Mouse (Mus musculus) lung, embryonic 14.5 days (tissue): ENCODE results near the gene Fbxo47. TPM values are rescaled to one million over a fixed set of nuclear protein-coding genes. Genes with fewer than 3 reads are reported as not detected.
A peak's percentile ranks its signal among the peaks of the same experiment; 100 is the strongest.

Experiments used
- ATAC-seq: fragments of 200-750 bp; cut with Nextera tagmentation; 2 replicates; pipeline ENCODE4 v1.8.0; 2017; ENCODE audit warnings: mild to moderate bottlenecking, moderate TSS enrichment, moderate library complexity; ENCODE audit not compliant: insufficient read depth
- DNase-seq: peaks from one replicate; pipeline ENCODE4 v3.0.0-alpha.2; 2015
- H3K27ac ChIP-seq: fragments of 300-500 bp; sonication (generic); 2 replicates; pipeline ENCODE4 v1.5.1; 2014; ENCODE audit warnings: low read depth, mild to moderate bottlenecking, moderate library complexity
- H3K27me3 ChIP-seq: fragments of 300-500 bp; sonication (generic); 2 replicates; pipeline ENCODE4 v1.6.1; 2014; ENCODE audit warnings: low read length, control low read depth; ENCODE audit not compliant: insufficient read depth
- H3K36me3 ChIP-seq: fragments of 300-500 bp; sonication (generic); 2 replicates; pipeline ENCODE4 v1.6.1; 2014; ENCODE audit warnings: control low read depth; ENCODE audit not compliant: insufficient read depth
- H3K4me1 ChIP-seq: fragments of 300-500 bp; sonication (generic); 2 replicates; pipeline ENCODE4 v1.6.1; 2014; ENCODE audit warnings: antibody characterized with exemption, control low read depth; ENCODE audit not compliant: insufficient read depth
- H3K4me2 ChIP-seq: fragments of 300-500 bp; sonication (generic); 2 replicates; pipeline ENCODE4 v1.6.1; 2014; ENCODE audit warnings: mild to moderate bottlenecking
- H3K4me3 ChIP-seq: fragments of 300-500 bp; sonication (generic); 2 replicates; pipeline ENCODE4 v1.5.1; 2014; ENCODE audit warnings: low read depth, low read length
- H3K9ac ChIP-seq: fragments of 300-500 bp; sonication (generic); 2 replicates; pipeline ENCODE4 v1.6.1; 2014
- H3K9me3 ChIP-seq: fragments of 300-500 bp; sonication (generic); 2 replicates; pipeline ENCODE4 v1.6.1; 2016; ENCODE audit warnings: low read depth, low read length, control low read depth
- CTCF ChIP-seq: IDR thresholded peaks from 2 replicates; pipeline ENCODE4 v1.5.1; 2016; ENCODE audit warnings: antibody characterized with exemption, low read depth
- WGBS: fragments of 180-500 bp; shearing (Covaris S2); extraction: QIAGEN DNeasy Blood & Tissue Kit; methylation state at CpG from one replicate; pipeline ENCODE4 v1.1.7; 2014; 5-methylcytosine and 5-hydroxymethylcytosine counted together
- polyA plus RNA-seq: library from polyadenylated mRNA; unstranded; fragments of >200 nt; fragmentation: Nextera tagmentation; extraction: Ambion mirVana; gene quantifications from 2 replicates; pipeline ENCODE4 v1.2.1, GENCODE M21; 2014

Fbxo47 gene
- polyA plus RNA-seq, 1 experiment from 2014 or later: 0.84 TPM

- ATAC-seq: no peak
- 55% methylated on average over 6 of the region's 6 CpGs for WGBS
- Histone ChIP-seq H3K4me3 (no peak overlapping the region), H3K36me3 (no peaks in the 10 kb centered on the region), H3K4me2 (no peak overlapping the region), H3K27ac (no peak overlapping the region), H3K9ac (no peak overlapping the region), H3K27me3 (no peaks in the 10 kb centered on the region), H3K4me1 (no peaks in the 10 kb centered on the region), H3K9me3 (no peaks in the 10 kb centered on the region)
- DNase-seq: no peak
- no peak for TF ChIP-seq CTCF
Observed at GRCm38 (mm10) chr11:97901806-97902205, 17.9 kb upstream of the Fbxo47 start.

GRCm38 (mm10) chr11:97899822-97900221, 15.9 kb upstream of the Fbxo47 start:
- peak; percentile 95 for TF ChIP-seq CTCF
- DNase-seq (peak; percentile 98), ATAC-seq (peak; percentile 70)
- Histone ChIP-seq H3K9me3 (no peaks in the 10 kb centered on the region), H3K36me3 (no peaks in the 10 kb centered on the region), H3K27me3 (no peaks in the 10 kb centered on the region), H3K27ac (no peak overlapping the region), H3K4me3 (no peak overlapping the region), H3K9ac (no peak overlapping the region), H3K4me2 (no peak overlapping the region), H3K4me1 (no peaks in the 10 kb centered on the region)
- WGBS: 2% methylated on average over 2 of the region's 2 CpGs

DNA sequence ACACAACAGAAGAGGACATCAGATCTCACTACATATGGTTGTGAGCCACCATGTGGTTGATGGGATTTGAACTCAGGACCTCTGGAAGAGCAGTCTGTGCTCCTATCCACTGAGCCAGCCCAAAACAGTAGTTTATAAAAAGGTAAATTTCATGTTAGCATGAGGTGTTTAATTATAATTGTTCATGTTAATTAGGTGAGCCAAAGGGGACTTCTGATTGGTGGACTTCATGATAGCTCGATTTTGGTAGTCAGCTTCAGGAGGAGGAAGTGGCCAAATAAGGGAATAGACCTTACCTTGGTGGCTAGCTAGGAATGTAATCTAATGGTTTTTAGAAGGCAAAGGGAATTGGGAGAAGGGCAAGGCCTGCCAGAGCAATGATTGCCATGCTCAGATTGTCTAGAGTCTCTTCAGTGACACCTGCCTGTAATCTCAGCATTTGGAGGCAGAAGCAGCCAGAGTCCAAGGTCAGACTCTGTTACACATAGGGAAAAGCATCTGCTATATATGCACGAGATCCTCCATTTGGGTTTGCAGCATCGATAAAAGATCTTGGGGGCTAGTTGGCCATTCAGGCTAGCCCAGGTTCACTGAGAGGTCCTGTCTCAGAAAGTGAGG, 13.7 kb upstream of the Fbxo47 start:
- no peak overlapping the region for H3K9ac ChIP-seq
- H3K4me1 ChIP-seq: no peaks in the 10 kb centered on the region
- no peaks in the 10 kb centered on the region for H3K36me3 ChIP-seq
- WGBS: 75% methylated on average over 3 of the region's 3 CpGs
- H3K4me3 ChIP-seq: no peak overlapping the region
- no peak for DNase-seq
- H3K27me3 ChIP-seq: no peaks in the 10 kb centered on the region
- no peak for ATAC-seq
- H3K27ac ChIP-seq: no peak overlapping the region
- no peak overlapping the region for H3K4me2 ChIP-seq
- no peak for TF ChIP-seq CTCF
- peaks cover 3% of the 10 kb centered on the region; the same call in 1 of the 2 replicates for H3K9me3 ChIP-seq

- WGBS: 34% methylated on average over 4 of the region's 4 CpGs
- H3K36me3 ChIP-seq: no peaks in the 10 kb centered on the region
- ATAC-seq: 0 out of 2 replicates have a peak, but pooled peaks have one; percentile 38
Observed at GRCm38 (mm10) chr11:97896655-97897054, 12.7 kb upstream of the Fbxo47 start.

GRCm38 (mm10) chr11:97891821-97892220, 7.9 kb upstream of the Fbxo47 start:
- no peak overlapping the region for H3K27ac ChIP-seq
- H3K36me3 ChIP-seq: no peaks in the 10 kb centered on the region
- no peak for TF ChIP-seq CTCF
- ATAC-seq (no peak), DNase-seq (no peak)
- no peaks in the 10 kb centered on the region for H3K27me3 ChIP-seq
- H3K4me3 ChIP-seq: no peak overlapping the region
- no peak overlapping the region for H3K4me2 ChIP-seq
- WGBS: 71% methylated on average over 5 of the region's 5 CpGs
- no peaks in the 10 kb centered on the region for H3K4me1 ChIP-seq
- peaks cover 3% of the 10 kb centered on the region; the same call in 1 of the 2 replicates for H3K9me3 ChIP-seq
- no peak overlapping the region for H3K9ac ChIP-seq

More at GRCm38 (mm10) chr11:97896655-97897054, 12.7 kb upstream of the Fbxo47 start:
- H3K4me2 ChIP-seq: no peak overlapping the region
- no peaks in the 10 kb centered on the region for H3K4me1 ChIP-seq
- peaks cover 3% of the 10 kb centered on the region; the same call in 1 of the 2 replicates for H3K9me3 ChIP-seq
- DNase-seq: peak; percentile 81
- no peak overlapping the region for H3K4me3 ChIP-seq
- H3K27me3 ChIP-seq: no peaks in the 10 kb centered on the region
- TF ChIP-seq CTCF: no peak
- H3K9ac ChIP-seq: no peak overlapping the region
- no peak overlapping the region for H3K27ac ChIP-seq

- DNase-seq (no peak), ATAC-seq (no peak)
- Histone ChIP-seq H3K9me3 (peaks cover 6% of the 10 kb centered on the region; the same call in 1 of the 2 replicates), H3K4me3 (no peak overlapping the region), H3K36me3 (no peaks in the 10 kb centered on the region), H3K9ac (no peak overlapping the region), H3K27me3 (no peaks in the 10 kb centered on the region), H3K4me1 (no peaks in the 10 kb centered on the region), H3K4me2 (no peak overlapping the region), H3K27ac (no peak overlapping the region)
- no peak for TF ChIP-seq CTCF
- 89% methylated on average over 2 of the region's 2 CpGs for WGBS
Observed at GRCm38 (mm10) chr11:97885296-97885915, 1.5 kb upstream of the Fbxo47 start.

GRCm38 (mm10) chr11:97884601-97885185, 739 bp upstream of the Fbxo47 start:
- Histone ChIP-seq H3K4me3 (peak overlapping the region; percentile 44), H3K36me3 (no peaks in the 10 kb centered on the region), H3K27me3 (no peaks in the 10 kb centered on the region), H3K4me2 (peak overlapping the region; percentile 67), H3K9ac (peak overlapping the region; percentile 40; the same call in 1 of the 2 replicates), H3K4me1 (no peaks in the 10 kb centered on the region), H3K9me3 (peaks cover 6% of the 10 kb centered on the region; the same call in 1 of the 2 replicates), H3K27ac (peak overlapping the region; percentile 74)
- WGBS: 22% methylated on average over 7 of the region's 7 CpGs
- peak; percentile 22; the same call in 1 of the 2 replicates for ATAC-seq
- TF ChIP-seq CTCF: no peak; the same call in 1 of the 2 replicates
- no peak for DNase-seq
